Mouse (Mus musculus): ENCODE measurements around the gene Hnrnpa3.

Gene Hnrnpa3

GRCm38 (mm10) chr2:75704234-75705161 lies 45.4 kb downstream of the Hnrnpa3 start, which contains the start of gene Nfe2l2:
Gene Nfe2l2 (minus strand): TSS chr2:75704641.
- peak; percentile 99 for DNase-seq

DNA sequence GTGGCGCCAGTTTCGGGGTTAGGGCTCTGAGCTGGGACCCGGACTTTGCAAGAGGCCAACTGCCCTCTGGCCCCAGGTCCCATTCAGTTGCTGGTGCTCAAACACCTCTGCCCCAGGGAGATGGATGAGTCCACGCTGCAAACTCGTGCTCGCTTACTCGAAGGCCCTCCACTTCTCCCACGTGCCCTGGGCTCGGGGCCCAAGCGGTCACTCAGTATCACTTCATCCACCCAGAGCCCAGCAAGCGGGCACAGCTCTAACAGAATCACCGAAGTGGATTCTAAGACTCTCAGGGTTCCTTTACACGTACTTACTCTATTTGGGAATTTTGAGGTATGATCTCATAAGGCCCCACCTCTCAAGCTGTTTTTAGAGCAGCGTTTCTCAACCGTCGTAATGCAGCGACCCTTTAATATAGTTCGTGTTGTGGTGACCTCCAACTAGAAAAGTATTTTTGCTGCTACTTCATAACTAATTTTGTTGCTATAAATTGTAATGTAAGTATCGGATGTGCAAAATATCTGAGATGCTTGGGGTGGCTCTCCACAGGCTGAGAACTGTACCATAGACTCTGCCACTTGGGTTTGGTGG lies 46.2 kb downstream of the Hnrnpa3 start:
- DNase-seq: peak; percentile 69

DNA sequence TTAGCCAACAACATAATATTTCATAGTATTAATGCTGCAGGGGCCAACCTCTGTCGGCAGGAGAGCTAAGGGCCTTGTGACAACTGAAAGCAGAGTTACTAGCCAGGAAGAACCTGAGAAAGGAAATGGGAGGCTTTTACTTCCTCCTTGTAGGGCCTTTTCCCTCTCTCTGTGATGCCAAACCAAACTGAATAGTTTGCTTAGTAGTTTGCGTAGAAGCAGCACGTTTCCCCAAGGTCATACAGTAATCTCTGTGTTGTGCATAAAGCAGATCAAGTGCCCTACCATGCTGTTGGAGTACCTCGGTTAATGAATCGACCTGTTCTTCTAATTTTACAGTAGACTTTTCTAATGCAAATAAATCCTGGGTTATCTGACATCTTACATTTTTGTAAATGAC lies 47.4 kb downstream of the Hnrnpa3 start:
- no peak for DNase-seq

GRCm38 (mm10) chr2:75707420-75707819 lies 48.4 kb downstream of the Hnrnpa3 start:
- no peak for DNase-seq

- DNase-seq: no peak
Measured at GRCm38 (mm10) chr2:75713083-75713482, 54.0 kb downstream of the Hnrnpa3 start.

GRCm38 (mm10) chr2:75714766-75715165 lies 55.7 kb downstream of the Hnrnpa3 start:
- DNase-seq: no peak

DNA sequence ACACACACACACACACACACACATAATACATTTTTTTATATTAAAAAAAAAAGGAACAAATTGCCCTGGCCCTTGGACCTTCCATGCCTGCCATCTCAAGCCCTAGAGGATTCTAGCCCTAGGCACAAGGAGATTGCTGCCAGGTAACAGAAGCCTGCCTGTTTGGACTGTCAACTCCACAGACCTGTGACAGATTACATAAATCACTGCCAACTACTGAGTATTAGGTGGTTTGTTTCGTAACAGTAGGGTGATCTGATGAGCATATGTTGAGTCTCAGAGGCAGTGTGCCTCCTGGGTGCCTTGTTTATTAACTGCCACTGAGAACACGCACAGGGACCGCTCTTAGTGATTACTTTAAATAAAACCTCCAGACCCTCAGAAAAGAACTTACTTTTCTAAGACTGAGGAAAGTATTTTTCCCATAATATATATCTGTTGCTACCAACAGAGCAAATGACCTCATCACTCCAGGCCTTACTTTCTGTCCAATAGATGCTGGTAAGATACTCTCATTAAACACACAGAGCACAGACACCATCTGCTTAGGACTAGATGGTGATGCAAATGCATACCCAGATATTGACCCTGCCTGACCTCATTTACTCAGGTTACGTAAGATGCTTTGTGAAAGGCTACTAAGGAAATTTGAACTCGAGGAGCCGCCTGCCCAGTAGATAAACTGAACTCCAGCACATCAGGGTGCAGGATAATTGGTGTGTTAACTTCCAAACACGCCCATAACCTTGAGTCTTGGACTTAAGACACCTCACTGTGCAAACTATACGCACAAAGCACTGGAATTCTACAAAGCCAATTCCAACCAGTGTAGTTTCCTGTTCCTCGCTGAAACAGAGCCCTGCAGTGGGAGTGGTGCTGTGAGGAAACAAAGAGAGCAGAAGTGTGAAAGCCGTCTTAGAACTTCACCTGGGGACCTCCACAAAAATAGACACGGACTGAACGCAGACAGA lies 57.3 kb downstream of the Hnrnpa3 start:
- DNase-seq: no peak
